Mouse (Mus musculus) yolk sac, embryonic 10.5 days (tissue): ENCODE results near the gene Rassf8.

Experiments used
- DNase-seq: peaks from one replicate; pipeline ENCODE4 v3.0.0-alpha.2; 2017; ENCODE audit warnings: low spot score

Gene Rassf8

GRCm38 (mm10) chr6:145747671-145748640, 1.4 kb downstream of the Rassf8 start:
- DNase-seq, result no peak

- DNase-seq, result no peak
Measured at GRCm38 (mm10) chr6:145750394-145750793, 3.8 kb downstream of the Rassf8 start.

GRCm38 (mm10) chr6:145753296-145753695, 6.7 kb downstream of the Rassf8 start:
- DNase-seq, result no peak

GRCm38 (mm10) chr6:145754416-145754815, 7.9 kb downstream of the Rassf8 start:
- DNase-seq, result no peak

- DNase-seq, result no peak
Measured at GRCm38 (mm10) chr6:145755942-145756639, 9.5 kb downstream of the Rassf8 start.

- no peak for DNase-seq
Measured at GRCm38 (mm10) chr6:145756640-145757005, 10.1 kb downstream of the Rassf8 start.

- peak; percentile 72 for DNase-seq
Measured at GRCm38 (mm10) chr6:145757346-145757745, 10.8 kb downstream of the Rassf8 start.

- DNase-seq, result no peak
Measured at GRCm38 (mm10) chr6:145758685-145759084, 12.1 kb downstream of the Rassf8 start.

- peak; percentile 68 for DNase-seq
Measured at GRCm38 (mm10) chr6:145759432-145759831, 12.9 kb downstream of the Rassf8 start.

- DNase-seq, result no peak
Measured at GRCm38 (mm10) chr6:145760246-145761016, 13.9 kb downstream of the Rassf8 start.

GRCm38 (mm10) chr6:145761151-145761935, 14.8 kb downstream of the Rassf8 start:
- no peak for DNase-seq

- DNase-seq, result no peak
Measured at GRCm38 (mm10) chr6:145762016-145762415, 15.5 kb downstream of the Rassf8 start.

- DNase-seq, result no peak
Measured at GRCm38 (mm10) chr6:145763051-145763450, 16.5 kb downstream of the Rassf8 start.

GRCm38 (mm10) chr6:145765011-145765410, 18.5 kb downstream of the Rassf8 start:
- no peak for DNase-seq

- no peak for DNase-seq
Measured at GRCm38 (mm10) chr6:145766971-145767370, 20.4 kb downstream of the Rassf8 start.

GRCm38 (mm10) chr6:145767637-145768036, 21.1 kb downstream of the Rassf8 start:
- no peak for DNase-seq

- no peak for DNase-seq
Measured at GRCm38 (mm10) chr6:145768671-145769292, 22.2 kb downstream of the Rassf8 start.

- no peak for DNase-seq
Measured at GRCm38 (mm10) chr6:145769855-145770254, 23.3 kb downstream of the Rassf8 start.

GRCm38 (mm10) chr6:145770272-145771000, 23.9 kb downstream of the Rassf8 start:
- DNase-seq, result no peak

GRCm38 (mm10) chr6:145774436-145774835, 27.9 kb downstream of the Rassf8 start:
- no peak for DNase-seq
